Mouse (Mus musculus) liver, adult 2 months (tissue): ENCODE data around the gene Vmn1r48. TPM values are rescaled to one million over a fixed set of nuclear protein-coding genes. Genes with fewer than 3 reads are reported as not detected.
"Not testable (repeated sequence)": the region's sequence is repeated elsewhere in the genome, so short reads cannot be mapped to it uniquely, and the experiment has no call there.

Experiments
- DNase-seq: peaks from one replicate; pipeline ENCODE4 v3.0.0-alpha.2; 2011; ENCODE audit warnings: low read depth, low spot score; ENCODE audit errors: extremely low read depth
- H3K27ac ChIP-seq: fragments of 200-500 bp; replicated peaks from 2 replicates; pipeline ENCODE4 v1.5.1; 2012; ENCODE audit warnings: low read depth, mild to moderate bottlenecking, control low read depth, inconsistent platforms, low read length; ENCODE audit not compliant: insufficient read depth
- H3K27me3 ChIP-seq: fragments of 200-500 bp; 2 replicates; pipeline ENCODE4 v1.6.1; 2012; ENCODE audit warnings: mild to moderate bottlenecking, moderate library complexity, low read length, inconsistent platforms; ENCODE audit not compliant: control insufficient read depth, insufficient read depth
- H3K36me3 ChIP-seq: fragments of 200-500 bp; 2 replicates; pipeline ENCODE4 v1.6.1; 2012; ENCODE audit warnings: low read length, inconsistent platforms; ENCODE audit not compliant: control insufficient read depth, insufficient read depth
- H3K4me1 ChIP-seq: fragments of 200-500 bp; 2 replicates; pipeline ENCODE4 v1.6.1; 2011; ENCODE audit warnings: low read length; ENCODE audit not compliant: control insufficient read depth, insufficient read depth
- H3K4me3 ChIP-seq: fragments of 200-500 bp; 2 replicates; pipeline ENCODE4 v1.5.1; 2011; ENCODE audit warnings: low read depth, mild to moderate bottlenecking, control low read depth, low read length, moderate library complexity; ENCODE audit not compliant: insufficient read depth
- H3K79me2 ChIP-seq: fragments of 200-500 bp; 2 replicates; pipeline ENCODE4 v1.6.1; 2012; ENCODE audit warnings: inconsistent platforms, mild to moderate bottlenecking, low read length, moderate library complexity; ENCODE audit not compliant: control insufficient read depth, insufficient read depth
- H3K9ac ChIP-seq: fragments of 200-500 bp; 2 replicates; pipeline ENCODE4 v1.6.1; 2012; ENCODE audit warnings: low read depth, mild to moderate bottlenecking, control low read depth, inconsistent platforms, low read length
- CTCF ChIP-seq: fragments of 200-500 bp; IDR thresholded peaks from 2 replicates; pipeline ENCODE4 v1.5.1; 2011; ENCODE audit warnings: low read depth, low read length, control low read depth
- POLR2A ChIP-seq: fragments of 200-500 bp; IDR thresholded peaks from 2 replicates; pipeline ENCODE4 v1.6.1; 2011; ENCODE audit warnings: low read length, control low read depth; ENCODE audit not compliant: insufficient read depth; ENCODE audit errors: extremely low read depth
- WGBS: fragments of 180-500 bp; shearing (Covaris S2); methylation state at CpG from one replicate; pipeline ENCODE4 v1.1.7; 2018; 5-methylcytosine and 5-hydroxymethylcytosine counted together
- polyA plus RNA-seq: library from polyadenylated mRNA; depleted of rRNA; stranded (reverse); fragments of >200 nt; gene quantifications from 2 replicates; pipeline ENCODE4 v1.2.3, GENCODE M21; 2012; rRNA removed
- total RNA-seq: library from RNA; depleted of rRNA; stranded (reverse); fragments of >200 nt; gene quantifications from 2 replicates; pipeline ENCODE4 v1.2.3, GENCODE M21; 2014; rRNA removed

Vmn1r48 gene
- not detected in 2 replicates for total RNA-seq
- not detected in 2 replicates for polyA plus RNA-seq

GRCm38 (mm10) chr6:90036741-90037140 is at the start of gene Vmn1r48:
Gene Vmn1r48 (minus strand): TSS chr6:90036841.
- not testable (repeated sequence) for H3K36me3 ChIP-seq, H3K9ac ChIP-seq, H3K4me1 ChIP-seq, H3K27ac ChIP-seq, H3K79me2 ChIP-seq, H3K4me3 ChIP-seq, DNase-seq, H3K27me3 ChIP-seq
- WGBS, result no CpG with 5 or more reads among the region's 2 CpGs

GRCm38 (mm10) chr6:90078406-90078805 is 41.8 kb upstream of the Vmn1r48 start, which contains the start of gene Vmn1r49:
Gene Vmn1r49 (minus strand): TSS chr6:90078506.
- WGBS, result 67% methylated on average over 4 of the region's 4 CpGs
- Histone ChIP-seq H3K27me3 (no peaks in the 10 kb centered on the region), H3K9ac (no peak within 1 kb of the TSS), H3K36me3 (no peaks in the 10 kb centered on the region), H3K27ac (no peak within 1 kb of the TSS), H3K4me3 (no peak within 1 kb of the TSS), H3K4me1 (no peaks in the 10 kb centered on the region), H3K79me2 (no peaks in the 10 kb centered on the region)
- no peak for DNase-seq
- TF ChIP-seq POLR2A, result no peak
- TF ChIP-seq CTCF, result no peak

DNA sequence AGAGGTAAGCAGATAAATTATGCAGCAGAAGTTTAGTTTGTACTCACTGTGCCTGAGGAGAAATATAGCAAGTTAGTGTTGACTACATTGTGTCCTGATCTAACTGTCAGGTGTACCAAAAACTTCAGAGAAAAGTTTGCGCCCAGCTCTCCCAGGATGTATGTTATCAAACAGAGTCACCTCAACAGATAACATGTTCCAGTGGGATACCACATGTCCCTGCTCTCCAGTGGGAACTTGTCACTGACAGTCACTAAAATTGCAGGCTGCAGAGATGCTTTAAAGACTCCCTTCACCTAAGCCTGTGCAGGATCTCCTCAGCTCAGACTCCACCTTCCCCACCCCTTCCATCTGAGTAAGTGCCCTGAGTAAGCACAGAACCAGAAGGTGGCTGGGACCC is 20.8 kb downstream of the Vmn1r48 start, which contains the start of gene Vmn1r47:
TSS of gene Vmn1r47 (plus strand) at position 301 of the 400 bp plus-strand sequence.
- H3K27ac ChIP-seq, H3K36me3 ChIP-seq, DNase-seq, H3K27me3 ChIP-seq, H3K79me2 ChIP-seq, H3K4me1 ChIP-seq, H3K4me3 ChIP-seq, H3K9ac ChIP-seq: not testable (repeated sequence)
- 94% methylated on average over 1 of the region's 1 CpGs for WGBS

- DNase-seq, result peak; percentile 29
- Histone ChIP-seq H3K27ac (no peak overlapping the region), H3K36me3 (no peaks in the 10 kb centered on the region), H3K79me2 (no peaks in the 10 kb centered on the region), H3K4me3 (no peak overlapping the region), H3K9ac (no peak overlapping the region), H3K27me3 (no peaks in the 10 kb centered on the region), H3K4me1 (no peaks in the 10 kb centered on the region)
- no peak for TF ChIP-seq POLR2A
- TF ChIP-seq CTCF, result no peak
- WGBS, result 19% methylated on average over 1 of the region's 1 CpGs
Measured at GRCm38 (mm10) chr6:89985989-89986388, 50.7 kb downstream of the Vmn1r48 start.

Other genes starting within 250 kb of the Vmn1r48 start
- gene Vmn1r42, start 160.4 kb downstream of the Vmn1r48 start, total RNA-seq, result not detected in 2 replicates
- not detected in 2 replicates for gene Vmn1r42, start 160.4 kb downstream of the Vmn1r48 start, polyA plus RNA-seq
- not detected in 2 replicates for gene Vmn1r43, start 160.4 kb downstream of the Vmn1r48 start, total RNA-seq
- not detected in 2 replicates for gene Vmn1r43, start 160.4 kb downstream of the Vmn1r48 start, polyA plus RNA-seq
- gene Vmn1r44, start 153.2 kb downstream of the Vmn1r48 start, total RNA-seq, result not detected in 2 replicates
- gene Vmn1r44, start 153.2 kb downstream of the Vmn1r48 start, polyA plus RNA-seq, result not detected in 2 replicates
- gene Vmn1r45, start 96.2 kb downstream of the Vmn1r48 start, total RNA-seq, result not detected in 2 replicates
- gene Vmn1r45, start 96.2 kb downstream of the Vmn1r48 start, polyA plus RNA-seq, result not detected in 2 replicates
- not detected in 2 replicates for gene Vmn1r46, start 67.5 kb downstream of the Vmn1r48 start, total RNA-seq
- not detected in 2 replicates for gene Vmn1r46, start 67.5 kb downstream of the Vmn1r48 start, polyA plus RNA-seq
- gene Vmn1r47, start 20.7 kb downstream of the Vmn1r48 start, total RNA-seq, result not detected in 2 replicates
- gene Vmn1r47, start 20.7 kb downstream of the Vmn1r48 start, polyA plus RNA-seq, result not detected in 2 replicates
- gene Vmn1r49, start 41.7 kb upstream of the Vmn1r48 start, total RNA-seq, result not detected in 2 replicates
- not detected in 2 replicates for gene Vmn1r49, start 41.7 kb upstream of the Vmn1r48 start, polyA plus RNA-seq
- gene Vmn1r50, start 64.6 kb upstream of the Vmn1r48 start, total RNA-seq, result not detected in 2 replicates
- gene Vmn1r50, start 64.6 kb upstream of the Vmn1r48 start, polyA plus RNA-seq, result not detected in 2 replicates
- gene Vmn1r51, start 85.8 kb upstream of the Vmn1r48 start, total RNA-seq, result not detected in 2 replicates
- gene Vmn1r51, start 85.8 kb upstream of the Vmn1r48 start, polyA plus RNA-seq, result not detected in 2 replicates
- not detected in 2 replicates for gene Vmn1r52, start 138.0 kb upstream of the Vmn1r48 start, total RNA-seq
- not detected in 2 replicates for gene Vmn1r52, start 138.0 kb upstream of the Vmn1r48 start, polyA plus RNA-seq
- not detected in 2 replicates for gene V1ra8, start 166.0 kb upstream of the Vmn1r48 start, total RNA-seq
- not detected in 2 replicates for gene V1ra8, start 166.0 kb upstream of the Vmn1r48 start, polyA plus RNA-seq
- gene Vmn1r53, start 187.6 kb upstream of the Vmn1r48 start, total RNA-seq, result 0.18 and 1.0 TPM in 2 replicates
- gene Vmn1r53, start 187.6 kb upstream of the Vmn1r48 start, polyA plus RNA-seq, result 0.81 TPM in 1 of 2 replicates, not detected in the other
- not detected in 2 replicates for gene Vmn1r54, start 209.5 kb upstream of the Vmn1r48 start, total RNA-seq
- gene Vmn1r54, start 209.5 kb upstream of the Vmn1r48 start, polyA plus RNA-seq, result not detected in 2 replicates